Comparison of ENCODE assay signal across 18 mouse cellular contexts in the genomic region with DNA sequence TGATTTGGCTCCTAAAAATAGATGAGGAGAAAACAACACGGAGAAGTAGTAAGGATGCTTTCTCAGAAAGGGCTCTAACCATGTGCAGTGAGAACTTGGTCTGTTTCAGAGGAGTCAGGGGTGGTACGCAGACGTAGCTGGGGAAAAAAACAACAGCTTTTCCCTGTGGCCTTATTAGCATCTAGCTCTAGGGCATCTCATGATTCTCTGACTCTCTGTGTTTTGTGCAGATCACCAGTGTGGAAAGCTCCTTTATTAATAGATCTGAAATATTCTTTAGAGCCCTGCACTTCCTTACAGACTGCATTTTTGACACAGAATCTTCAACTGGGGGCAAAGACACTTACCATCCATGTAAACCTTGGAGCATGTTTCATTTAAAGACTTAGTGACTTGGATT.
A peak's percentile ranks its signal among the peaks of the same experiment; 100 is the strongest.
DNase-seq lines count a peak whose midpoint lies in the region; ATAC-seq and TF ChIP-seq lines count a peak whose summit lies in the region.
"Had no signal": no experiment of that assay in that cellular context is flagged by ENCODE, and none has a peak within 500 bp of the region (broad histone marks: within the 10 kb centered on the region; RNA-seq: fewer than 3 reads in every experiment).

No protein-coding gene starts in this region.

- no peak for TF ChIP-seq CTCF in brain, embryonic 14.5 days (IDR thresholded peaks at IDR 0.05; ENCODE audit: borderline replicate concordance, extremely low read depth, insufficient read depth, insufficient read length)

- WGBS in heart, embryonic 16.5 days: 48% methylated on average over 3 of the region's 3 CpGs
- WGBS in heart, embryonic 12.5 days: 49% methylated on average over 3 of the region's 3 CpGs
- 23% methylated on average over 3 of the region's 3 CpGs for WGBS in forebrain, embryonic 16.5 days
- 6% methylated on average over 3 of the region's 3 CpGs for WGBS in midbrain, embryonic 15.5 days

- H3K4me1 ChIP-seq in heart, embryonic 16.5 days (ENCODE audit: control insufficient read depth, insufficient read depth, low read length): 0 out of 2 replicates have a peak, but pooled peaks cover 4% of the 10 kb centered on the region
- no peaks in the 10 kb centered on the region for H3K4me1 ChIP-seq in heart, embryonic 12.5 days (replicated peaks)
- H3K4me1 ChIP-seq in forebrain, embryonic 16.5 days (replicated peaks; ENCODE audit: control insufficient read depth, insufficient read depth, low read length): peaks cover 9% of the 10 kb centered on the region
- H3K4me1 ChIP-seq in midbrain, embryonic 15.5 days: peaks cover 8% of the 10 kb centered on the region
- H3K4me1 ChIP-seq: embryonic facial prominence, embryonic 12.5 days; limb, embryonic 13.5 days; liver, embryonic 13.5 days had no signal

- DNase-seq in brain, embryonic 14.5 days (ENCODE audit: low read depth): peak; percentile 58
- no peak for DNase-seq in left cerebral cortex, adult 18-20 months (ENCODE audit: low spot score in 2 of 2)
- no peak for DNase-seq in B cell, adult 2 months
- DNase-seq: cerebellum, adult 8-10 months; gastrocnemius, postnatal 25 days; heart, adult 2 months; kidney, adult 18-20 months; kidney, postnatal 36 days; liver, embryonic 13.5 days; lung, embryonic 14.5 days; lung, postnatal 36 days had no signal

- 0 out of 2 replicates have a peak overlapping the region, but pooled peaks have one; percentile 5 for H3K4me2 ChIP-seq in heart, embryonic 16.5 days (ENCODE audit: low read depth, low read length)
- no peak overlapping the region for H3K4me2 ChIP-seq in heart, embryonic 12.5 days
- no peak overlapping the region for H3K4me2 ChIP-seq in forebrain, embryonic 16.5 days (ENCODE audit: low read length)
- 0 out of 2 replicates have a peak overlapping the region, but pooled peaks have one; percentile 5 for H3K4me2 ChIP-seq in midbrain, embryonic 15.5 days
- H3K4me2 ChIP-seq: embryonic facial prominence, embryonic 12.5 days; limb, embryonic 13.5 days; liver, embryonic 13.5 days; lung, embryonic 14.5 days had no signal

- H3K9me3 ChIP-seq in heart, embryonic 16.5 days (replicated peaks; ENCODE audit: control insufficient read depth, low read length): no peaks in the 10 kb centered on the region
- no peaks in the 10 kb centered on the region for H3K9me3 ChIP-seq in heart, embryonic 12.5 days (replicated peaks)
- H3K9me3 ChIP-seq in forebrain, embryonic 16.5 days (ENCODE audit: control insufficient read depth, low read length): no peaks in the 10 kb centered on the region
- no peaks in the 10 kb centered on the region for H3K9me3 ChIP-seq in midbrain, embryonic 15.5 days
- H3K9me3 ChIP-seq: embryonic facial prominence, embryonic 12.5 days; limb, embryonic 13.5 days; liver, embryonic 13.5 days had no signal

- H3K9ac ChIP-seq in heart, embryonic 16.5 days (ENCODE audit: low read length): no peak overlapping the region; the same call in 1 of the 2 replicates
- H3K9ac ChIP-seq in heart, embryonic 12.5 days: no peak overlapping the region
- H3K9ac ChIP-seq in forebrain, embryonic 16.5 days (replicated peaks; ENCODE audit: low read depth, low read length): no peak overlapping the region; the same call in 1 of the 2 replicates
- H3K9ac ChIP-seq in midbrain, embryonic 15.5 days: no peak overlapping the region
- H3K9ac ChIP-seq: embryonic facial prominence, embryonic 12.5 days; limb, embryonic 13.5 days; liver, embryonic 13.5 days; lung, embryonic 14.5 days had no signal

- H3K27me3 ChIP-seq in heart, embryonic 16.5 days (ENCODE audit: control insufficient read depth, insufficient read depth, low read length): no peaks in the 10 kb centered on the region
- H3K27me3 ChIP-seq in heart, embryonic 12.5 days (replicated peaks): no peaks in the 10 kb centered on the region
- H3K27me3 ChIP-seq in forebrain, embryonic 16.5 days (replicated peaks; ENCODE audit: control insufficient read depth, insufficient read depth, low read length): no peaks in the 10 kb centered on the region
- H3K27me3 ChIP-seq in midbrain, embryonic 15.5 days (replicated peaks): no peaks in the 10 kb centered on the region
- H3K27me3 ChIP-seq: embryonic facial prominence, embryonic 12.5 days; limb, embryonic 13.5 days; liver, embryonic 13.5 days had no signal

- ATAC-seq in heart, embryonic 16.5 days (replicated peaks; ENCODE audit: extremely low read depth, insufficient read depth, low FRiP score): no peak
- ATAC-seq in heart, embryonic 12.5 days (ENCODE audit: insufficient number of reproducible peaks, low FRiP score): no peak
- peak; percentile 49; the same call in 1 of the 2 replicates for ATAC-seq in forebrain, embryonic 16.5 days
- ATAC-seq in midbrain, embryonic 15.5 days (replicated peaks): peak; percentile 52; the same call in 1 of the 2 replicates

- no peaks in the 10 kb centered on the region for H3K36me3 ChIP-seq in heart, embryonic 16.5 days (ENCODE audit: control insufficient read depth, insufficient read depth)
- no peaks in the 10 kb centered on the region for H3K36me3 ChIP-seq in heart, embryonic 12.5 days
- no peaks in the 10 kb centered on the region for H3K36me3 ChIP-seq in forebrain, embryonic 16.5 days (ENCODE audit: control insufficient read depth, insufficient read depth)
- H3K36me3 ChIP-seq in midbrain, embryonic 15.5 days (replicated peaks): no peaks in the 10 kb centered on the region
- H3K36me3 ChIP-seq: embryonic facial prominence, embryonic 12.5 days; limb, embryonic 13.5 days; liver, embryonic 13.5 days had no signal

- H3K4me3 ChIP-seq in heart, embryonic 16.5 days (ENCODE audit: low read length): no peak overlapping the region
- H3K4me3 ChIP-seq in heart, embryonic 12.5 days: no peak overlapping the region
- H3K4me3 ChIP-seq in forebrain, embryonic 16.5 days (replicated peaks; ENCODE audit: low read length): no peak overlapping the region
- no peak overlapping the region for H3K4me3 ChIP-seq in midbrain, embryonic 15.5 days
- H3K4me3 ChIP-seq: embryonic facial prominence, embryonic 12.5 days; heart, adult 2 months; limb, embryonic 13.5 days; liver, embryonic 13.5 days had no signal

- no peak for TF ChIP-seq POLR2A in brain, embryonic 14.5 days (IDR thresholded peaks at IDR 0.05; ENCODE audit: borderline replicate concordance, extremely low read depth, insufficient read depth, insufficient read length, poor library complexity, severe bottlenecking)

- H3K27ac ChIP-seq in heart, embryonic 16.5 days (ENCODE audit: low read length): no peak overlapping the region
- H3K27ac ChIP-seq in heart, embryonic 12.5 days (ENCODE audit: poor library complexity, severe bottlenecking): no peak overlapping the region
- peak overlapping the region; percentile 29; the same call in 1 of the 2 replicates for H3K27ac ChIP-seq in forebrain, embryonic 16.5 days (ENCODE audit: low read length)
- H3K27ac ChIP-seq in midbrain, embryonic 15.5 days: peak overlapping the region; percentile 44; the same call in 1 of the 2 replicates
- H3K27ac ChIP-seq: embryonic facial prominence, embryonic 12.5 days; heart, adult 2 months; limb, embryonic 13.5 days; liver, embryonic 13.5 days; stomach, postnatal 0 days had no signal

Comparison
In these comparisons a context has a peak if more than half of its experiments do, and no peak if none do; other contexts are left out.
1. H3K4me2 ChIP-seq: peak in heart, embryonic 16.5 days (single experiment) and midbrain, embryonic 15.5 days (single experiment); none in heart, embryonic 12.5 days (single experiment) and forebrain, embryonic 16.5 days (single experiment).
2. ATAC-seq: peak in forebrain, embryonic 16.5 days (single experiment) and midbrain, embryonic 15.5 days (single experiment); none in heart, embryonic 16.5 days (single experiment) and heart, embryonic 12.5 days (single experiment).
3. H3K27ac ChIP-seq: peak in forebrain, embryonic 16.5 days (single experiment) and midbrain, embryonic 15.5 days (single experiment); none in heart, embryonic 16.5 days (single experiment) and heart, embryonic 12.5 days (single experiment).